Mouse (Mus musculus) G1E (cell line): Measurements from ENCODE around the gene Galm.
"Not testable (repeated sequence)": the region's sequence is repeated elsewhere in the genome, so short reads cannot be mapped to it uniquely, and the experiment has no call there.

Experiments used
- CTCF ChIP-seq: IDR thresholded peaks from 2 replicates; pipeline ENCODE4 v1.5.1; 2012; ENCODE audit warnings: low read depth, low read length, inconsistent platforms, mixed read lengths
- GATA1 ChIP-seq: IDR thresholded peaks from 2 replicates; pipeline ENCODE4 v1.6.1; 2012; ENCODE audit warnings: borderline replicate concordance, low read length, inconsistent platforms, mixed read lengths
- POLR2AphosphoS5 ChIP-seq: IDR thresholded peaks from 2 replicates; pipeline ENCODE4 v1.6.1; 2012; ENCODE audit warnings: low read depth, low read length, inconsistent platforms; ENCODE audit not compliant: insufficient replicate concordance
- TAL1 ChIP-seq: conservative IDR thresholded peaks from 2 replicates; pipeline ENCODE4 v1.6.1; 2012; ENCODE audit warnings: low read depth, low read length, inconsistent platforms, mixed read lengths

DNA sequence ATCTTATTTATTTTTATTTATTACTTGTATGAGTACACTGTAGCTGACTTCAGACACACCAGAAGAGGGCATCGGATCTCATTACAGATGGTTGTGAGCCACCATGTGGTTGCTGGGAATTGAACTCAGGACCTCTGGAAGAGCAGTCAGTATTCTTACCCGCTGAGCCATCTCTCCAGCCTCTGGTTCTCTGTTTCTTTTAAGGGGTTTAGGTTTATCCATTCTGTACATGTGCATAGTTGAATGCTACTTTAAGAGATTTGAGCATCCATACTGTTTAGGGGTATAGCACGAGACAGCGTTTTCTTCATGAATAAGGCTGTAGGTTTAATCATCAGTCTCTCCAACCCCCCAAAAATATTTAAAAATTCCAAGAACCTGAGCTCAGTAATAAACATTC is 86.7 kb downstream of the Galm start:
- TF ChIP-seq TAL1, GATA1, CTCF, POLR2AphosphoS5: not testable (repeated sequence)
